Mouse (Mus musculus) hindbrain, embryonic 16.5 days (tissue): ENCODE data around the gene Ppp2r5e. TPM values are rescaled to one million over a fixed set of nuclear protein-coding genes. Genes with fewer than 3 reads are reported as not detected.

ENCODE experiments used
- ATAC-seq: fragments of 200-750 bp; cut with Nextera tagmentation; 2 replicates; pipeline ENCODE4 v1.8.0; 2017; ENCODE audit warnings: moderate TSS enrichment, moderate library complexity
- H3K27ac ChIP-seq: fragments of 300-500 bp; sonication (generic); 2 replicates; pipeline ENCODE4 v1.5.1; 2014; ENCODE audit warnings: low read depth, mild to moderate bottlenecking, control low read depth, low read length, moderate library complexity
- H3K27me3 ChIP-seq: fragments of 300-500 bp; sonication (generic); replicated peaks from 2 replicates; pipeline ENCODE4 v1.6.1; 2014; ENCODE audit warnings: low read length; ENCODE audit not compliant: control insufficient read depth, insufficient read depth
- H3K36me3 ChIP-seq: fragments of 300-500 bp; sonication (generic); 2 replicates; pipeline ENCODE4 v1.6.1; 2014; ENCODE audit warnings: mild to moderate bottlenecking, low read length, moderate library complexity, mixed read lengths; ENCODE audit not compliant: control insufficient read depth, insufficient read depth
- H3K4me1 ChIP-seq: fragments of 300-500 bp; sonication (generic); 2 replicates; pipeline ENCODE4 v1.6.1; 2014; ENCODE audit warnings: low read depth, low read length; ENCODE audit not compliant: control insufficient read depth, insufficient read depth
- H3K4me2 ChIP-seq: fragments of 300-500 bp; sonication (generic); 2 replicates; pipeline ENCODE4 v1.6.1; 2014; ENCODE audit warnings: mild to moderate bottlenecking, low read length, control low read depth, moderate library complexity
- H3K4me3 ChIP-seq: fragments of 300-500 bp; sonication (generic); 2 replicates; pipeline ENCODE4 v1.5.1; 2014; ENCODE audit warnings: mild to moderate bottlenecking, low read length, control low read depth, moderate library complexity
- H3K9ac ChIP-seq: fragments of 300-500 bp; sonication (generic); 2 replicates; pipeline ENCODE4 v1.6.1; 2014; ENCODE audit warnings: low read depth, mild to moderate bottlenecking, control low read depth, low read length, moderate library complexity
- H3K9me3 ChIP-seq: fragments of 300-500 bp; sonication (generic); 2 replicates; pipeline ENCODE4 v1.6.1; 2014; ENCODE audit warnings: mild to moderate bottlenecking, low read length, moderate library complexity; ENCODE audit not compliant: control insufficient read depth
- WGBS: fragments of 180-500 bp; shearing (Covaris S2); extraction: QIAGEN DNeasy Blood & Tissue Kit; methylation state at CpG from one replicate; pipeline ENCODE4 v1.1.7; 2014; 5-methylcytosine and 5-hydroxymethylcytosine counted together
- polyA plus RNA-seq: library from polyadenylated mRNA; unstranded; fragments of >200 nt; fragmentation: Nextera tagmentation; extraction: Ambion mirVana; gene quantifications from 2 replicates; pipeline ENCODE4 v1.2.1, GENCODE M21; 2015

Gene Ppp2r5e
- polyA plus RNA-seq, 1 experiment from 2014 or later: 14.5 TPM

DNA sequence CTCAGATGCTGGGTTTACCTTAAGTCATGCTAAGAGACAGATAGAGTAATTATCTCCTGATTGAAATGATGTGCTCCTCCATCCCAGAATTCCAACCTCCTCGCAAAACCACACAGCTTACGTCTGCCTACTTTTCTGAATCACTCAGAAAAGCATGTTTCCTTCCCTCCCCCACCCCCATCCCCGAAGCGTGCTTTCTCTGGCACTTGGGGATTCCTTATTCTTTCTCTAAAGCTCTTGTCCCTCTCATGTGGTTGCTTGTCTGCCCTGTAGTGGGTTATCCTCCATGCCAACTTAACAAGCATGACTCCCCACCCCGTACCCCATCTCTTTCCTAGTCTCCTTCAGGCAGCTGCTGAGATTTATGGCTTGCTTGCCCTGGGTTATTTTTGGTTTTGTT is 49.8 kb downstream of the Ppp2r5e start:
- no peak overlapping the region for H3K4me2 ChIP-seq
- H3K4me3 ChIP-seq: no peak overlapping the region
- H3K9me3 ChIP-seq: no peaks in the 10 kb centered on the region
- no peak overlapping the region for H3K9ac ChIP-seq
- 89% methylated on average over 5 of the region's 5 CpGs for WGBS
- no peaks in the 10 kb centered on the region for H3K4me1 ChIP-seq
- no peaks in the 10 kb centered on the region for H3K36me3 ChIP-seq
- H3K27me3 ChIP-seq: no peaks in the 10 kb centered on the region
- no peak overlapping the region for H3K27ac ChIP-seq
- no peak for ATAC-seq

- Histone ChIP-seq H3K27me3 (no peaks in the 10 kb centered on the region), H3K4me3 (no peak overlapping the region), H3K9me3 (no peaks in the 10 kb centered on the region), H3K36me3 (no peaks in the 10 kb centered on the region), H3K4me2 (no peak overlapping the region), H3K27ac (no peak overlapping the region), H3K4me1 (no peaks in the 10 kb centered on the region), H3K9ac (no peak overlapping the region)
- ATAC-seq: no peak
- 95% methylated on average over 4 of the region's 4 CpGs for WGBS
These were observed 50.6 kb downstream of the Ppp2r5e start for GRCm38 (mm10) chr12:75545431-75545925.

- Histone ChIP-seq H3K4me3 (no peak overlapping the region), H3K4me2 (no peak overlapping the region), H3K27me3 (no peaks in the 10 kb centered on the region), H3K9me3 (no peaks in the 10 kb centered on the region), H3K36me3 (no peaks in the 10 kb centered on the region), H3K27ac (no peak overlapping the region), H3K9ac (no peak overlapping the region), H3K4me1 (no peaks in the 10 kb centered on the region)
- ATAC-seq: no peak
- WGBS: 82% methylated on average over 2 of the region's 2 CpGs
These were observed 51.4 kb downstream of the Ppp2r5e start for GRCm38 (mm10) chr12:75544666-75545065.

DNA sequence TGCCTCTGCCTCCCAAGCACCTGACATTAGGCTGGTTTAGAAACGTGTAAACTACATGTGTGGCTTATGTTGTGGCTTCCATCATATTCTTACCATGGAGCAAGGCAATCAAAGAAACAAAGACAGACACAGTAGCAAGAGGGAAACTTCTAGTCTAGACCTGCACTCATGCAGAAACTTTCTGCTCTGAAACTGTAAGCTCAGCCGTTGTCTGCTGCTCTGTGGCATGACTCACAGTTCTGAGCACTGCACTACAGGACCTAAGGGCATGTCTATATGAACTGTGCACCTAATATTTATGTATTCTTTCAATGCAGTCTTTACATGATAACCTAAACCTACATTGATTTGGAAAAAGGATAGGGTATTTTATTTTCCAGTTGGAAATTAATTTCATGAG is 51.8 kb downstream of the Ppp2r5e start:
- no peak overlapping the region for H3K9ac ChIP-seq
- ATAC-seq: no peak
- no peaks in the 10 kb centered on the region for H3K4me1 ChIP-seq
- H3K4me2 ChIP-seq: no peak overlapping the region
- no peak overlapping the region for H3K27ac ChIP-seq
- no peaks in the 10 kb centered on the region for H3K36me3 ChIP-seq
- H3K4me3 ChIP-seq: no peak overlapping the region
- 90% methylated on average over 2 of the region's 2 CpGs for WGBS
- no peaks in the 10 kb centered on the region for H3K9me3 ChIP-seq
- no peaks in the 10 kb centered on the region for H3K27me3 ChIP-seq

- 72% methylated on average over 3 of the region's 3 CpGs for WGBS
- Histone ChIP-seq H3K9me3 (no peaks in the 10 kb centered on the region), H3K36me3 (no peaks in the 10 kb centered on the region), H3K27me3 (no peaks in the 10 kb centered on the region), H3K4me3 (no peak overlapping the region), H3K4me1 (no peaks in the 10 kb centered on the region), H3K27ac (no peak overlapping the region), H3K4me2 (no peak overlapping the region), H3K9ac (no peak overlapping the region)
- no peak for ATAC-seq
These were observed 52.7 kb downstream of the Ppp2r5e start for GRCm38 (mm10) chr12:75543346-75543745.

DNA sequence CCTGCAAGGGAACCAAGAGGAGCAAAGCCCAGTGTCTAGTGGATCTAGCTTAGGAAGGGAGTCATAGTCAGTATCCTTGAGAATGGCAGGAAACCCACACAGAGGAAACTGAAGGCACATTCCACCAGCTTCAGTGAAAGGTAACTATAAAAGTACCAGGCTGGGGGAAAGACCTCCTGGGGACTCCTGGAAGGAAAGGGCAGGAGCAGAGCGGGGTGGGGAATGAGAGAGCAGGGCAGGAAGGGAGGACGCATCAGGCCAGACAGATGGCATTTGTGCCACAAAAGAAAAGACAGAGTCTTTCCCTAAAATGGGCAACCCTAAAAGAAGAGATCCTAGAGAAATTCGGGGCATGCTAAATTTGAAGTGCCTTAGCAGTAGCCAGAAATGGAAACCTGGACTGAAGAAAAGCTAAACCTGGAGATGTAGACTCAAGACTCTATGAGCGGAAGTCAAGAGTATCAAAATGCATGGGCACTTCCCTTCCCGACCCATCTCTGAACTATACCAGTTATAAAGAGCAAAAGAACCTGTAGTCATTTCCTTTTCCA is 55.3 kb downstream of the Ppp2r5e start:
- Histone ChIP-seq H3K27ac (no peak overlapping the region), H3K4me2 (no peak overlapping the region), H3K36me3 (no peaks in the 10 kb centered on the region), H3K9ac (no peak overlapping the region), H3K9me3 (no peaks in the 10 kb centered on the region), H3K4me1 (peaks cover 4% of the 10 kb centered on the region), H3K4me3 (no peak overlapping the region), H3K27me3 (no peaks in the 10 kb centered on the region)
- WGBS: 86% methylated on average over 5 of the region's 5 CpGs
- ATAC-seq: no peak

- H3K4me3 ChIP-seq: no peak overlapping the region
- no peak overlapping the region for H3K4me2 ChIP-seq
- H3K9ac ChIP-seq: no peak overlapping the region
- no peak overlapping the region for H3K27ac ChIP-seq
- peaks cover 4% of the 10 kb centered on the region for H3K4me1 ChIP-seq
- no peaks in the 10 kb centered on the region for H3K27me3 ChIP-seq
- ATAC-seq: no peak
- 86% methylated on average over 3 of the region's 3 CpGs for WGBS
- no peaks in the 10 kb centered on the region for H3K9me3 ChIP-seq
- H3K36me3 ChIP-seq: no peaks in the 10 kb centered on the region
These were observed 56.8 kb downstream of the Ppp2r5e start for GRCm38 (mm10) chr12:75539228-75539627.

GRCm38 (mm10) chr12:75537673-75538423 is 58.2 kb downstream of the Ppp2r5e start:
- no peaks in the 10 kb centered on the region for H3K36me3 ChIP-seq
- no peak overlapping the region for H3K27ac ChIP-seq
- H3K4me1 ChIP-seq: peaks cover 4% of the 10 kb centered on the region
- no peak for ATAC-seq
- no peak overlapping the region for H3K4me3 ChIP-seq
- H3K9me3 ChIP-seq: no peaks in the 10 kb centered on the region
- H3K27me3 ChIP-seq: no peaks in the 10 kb centered on the region
- H3K9ac ChIP-seq: no peak overlapping the region
- 72% methylated on average over 6 of the region's 6 CpGs for WGBS
- no peak overlapping the region for H3K4me2 ChIP-seq

DNA sequence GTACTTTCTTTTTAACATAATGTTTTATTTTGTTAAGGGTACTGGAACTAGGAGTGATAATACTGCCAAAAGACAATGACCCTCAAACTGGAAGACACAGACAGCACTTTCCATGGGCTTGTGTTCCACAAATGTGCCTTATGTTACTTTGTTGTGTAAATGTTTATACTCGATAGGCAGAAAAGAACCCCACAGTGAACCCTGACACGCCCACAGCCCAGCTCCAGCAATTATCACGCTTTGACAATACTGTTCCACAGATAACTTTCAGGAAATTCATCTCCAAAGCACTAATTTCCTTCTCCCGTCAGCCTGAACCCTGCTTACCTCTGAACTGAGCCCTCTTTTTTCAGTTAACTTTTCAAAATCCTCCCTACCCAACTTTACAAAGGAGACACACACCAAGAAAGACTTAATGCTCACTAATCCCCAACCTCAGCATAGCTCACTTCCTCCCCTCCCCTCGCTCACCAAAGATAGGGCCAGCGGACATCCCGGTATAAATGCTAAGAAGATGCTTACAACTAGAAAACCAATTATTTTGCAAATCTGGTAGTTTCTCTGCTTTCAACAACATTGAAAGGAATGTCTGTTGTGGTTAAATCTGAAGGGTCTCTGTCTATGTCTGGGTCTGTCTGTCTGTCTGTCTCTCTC is 58.9 kb downstream of the Ppp2r5e start:
- Histone ChIP-seq H3K27me3 (no peaks in the 10 kb centered on the region), H3K4me3 (no peak overlapping the region), H3K4me1 (peaks cover 4% of the 10 kb centered on the region), H3K9ac (no peak overlapping the region), H3K9me3 (no peaks in the 10 kb centered on the region), H3K36me3 (no peaks in the 10 kb centered on the region), H3K27ac (no peak overlapping the region), H3K4me2 (no peak overlapping the region)
- 34% methylated on average over 7 of the region's 7 CpGs for WGBS
- ATAC-seq: no peak
